Mouse (Mus musculus): ENCODE data around the gene Pbx4.

Gene Pbx4

DNA sequence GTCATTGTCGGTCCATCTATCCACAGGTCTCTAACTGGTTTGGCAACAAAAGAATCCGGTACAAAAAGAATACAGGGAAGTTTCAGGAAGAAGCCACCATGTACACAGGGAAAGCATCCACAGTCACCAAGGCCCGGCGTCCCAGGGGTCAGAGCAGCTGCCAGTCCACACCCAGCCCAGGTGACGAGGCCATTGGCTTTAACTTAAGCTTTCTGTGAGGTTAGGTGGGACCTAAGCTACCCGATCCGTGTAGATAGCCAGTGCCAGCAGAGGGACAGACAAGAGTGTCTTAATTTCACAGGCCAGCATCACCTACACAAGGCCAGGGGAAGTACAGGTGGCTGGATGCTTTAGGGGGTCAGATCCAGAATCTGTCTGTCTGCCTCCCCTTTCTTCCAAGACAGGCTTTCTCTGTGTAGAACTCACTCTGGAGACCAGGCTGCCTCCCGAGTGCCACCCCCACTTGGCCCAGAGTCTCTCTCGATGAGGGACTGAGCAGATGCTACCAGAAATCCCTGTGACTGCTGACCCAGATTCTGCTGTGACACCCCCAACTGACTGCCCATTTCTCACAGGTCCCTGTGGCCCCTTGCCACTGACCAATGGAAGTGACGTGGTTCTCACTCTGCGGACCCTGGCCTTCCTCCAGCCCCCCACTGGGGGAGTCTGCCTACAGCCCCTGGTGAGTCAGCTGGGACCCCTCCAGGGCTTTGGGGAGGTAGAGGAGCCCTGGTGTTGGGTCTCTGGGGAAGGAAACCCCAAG, 37.9 kb downstream of the Pbx4 start:
- DNase-seq (ENCODE audit: extremely low spot score, low spot score), result no peak

DNA sequence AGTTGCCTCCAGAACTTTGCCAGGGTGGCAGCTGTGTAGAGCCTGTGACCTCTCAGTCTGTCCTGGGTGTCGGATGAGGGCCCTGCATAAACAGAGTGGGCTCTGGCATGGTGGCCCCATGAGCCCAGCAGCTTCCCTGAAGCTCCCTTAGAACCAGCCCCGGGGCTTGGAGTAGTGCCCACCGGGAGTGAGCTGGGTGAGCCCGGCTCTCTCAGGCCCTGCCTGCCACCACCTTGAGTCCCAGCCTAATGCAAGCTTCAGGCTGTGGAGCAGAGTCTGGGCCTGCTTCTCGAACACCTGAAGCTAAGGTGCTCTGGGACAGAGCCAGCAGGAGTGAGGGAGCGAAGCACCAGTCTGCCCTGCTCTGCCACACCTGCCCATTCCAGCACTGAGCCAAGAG, 38.6 kb downstream of the Pbx4 start:
- no peak for DNase-seq (ENCODE audit: extremely low spot score, low spot score)

DNA sequence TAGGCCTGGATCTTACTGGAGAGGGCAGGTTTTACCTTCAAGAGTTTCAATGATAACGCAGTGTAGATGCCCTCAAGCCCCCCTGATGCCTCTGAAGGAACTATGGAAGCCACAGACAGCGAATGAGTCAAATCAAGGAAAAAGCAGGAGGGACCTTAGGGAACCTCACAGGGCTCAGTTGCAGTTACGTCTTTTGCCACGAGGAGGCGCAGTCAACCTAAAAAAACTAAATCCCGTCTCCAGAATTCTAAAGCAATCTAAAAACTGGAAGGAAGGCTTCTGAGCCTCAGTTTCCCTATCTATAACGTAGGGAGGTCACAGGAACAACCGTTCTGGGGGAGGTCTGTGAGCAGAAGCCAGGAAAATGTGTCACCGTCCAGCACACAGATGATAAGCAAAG, 41.9 kb downstream of the Pbx4 start:
- DNase-seq (ENCODE audit: extremely low spot score, low spot score), result peak; percentile 74

DNA sequence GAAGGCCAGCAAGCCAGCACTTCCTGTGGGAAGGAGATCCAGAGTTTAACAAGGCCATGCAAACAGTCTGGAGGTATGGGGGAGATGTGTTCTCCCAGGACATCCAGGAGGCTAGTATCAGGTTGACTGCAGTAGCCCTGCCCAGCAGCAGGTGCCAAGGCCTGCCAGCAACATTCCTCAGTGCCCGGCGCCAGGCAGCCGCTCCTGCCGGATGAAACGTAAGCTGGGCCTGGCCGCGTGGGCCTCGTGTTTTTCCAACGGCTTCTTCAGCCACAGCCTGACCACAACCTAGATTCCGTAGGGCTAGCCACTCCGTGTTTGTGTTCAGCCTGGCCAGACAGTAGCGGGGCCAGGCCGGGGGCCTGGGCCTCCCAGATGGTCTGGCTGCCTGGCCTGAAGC, 42.4 kb downstream of the Pbx4 start:
- DNase-seq (ENCODE audit: extremely low spot score, low spot score), result no peak

DNA sequence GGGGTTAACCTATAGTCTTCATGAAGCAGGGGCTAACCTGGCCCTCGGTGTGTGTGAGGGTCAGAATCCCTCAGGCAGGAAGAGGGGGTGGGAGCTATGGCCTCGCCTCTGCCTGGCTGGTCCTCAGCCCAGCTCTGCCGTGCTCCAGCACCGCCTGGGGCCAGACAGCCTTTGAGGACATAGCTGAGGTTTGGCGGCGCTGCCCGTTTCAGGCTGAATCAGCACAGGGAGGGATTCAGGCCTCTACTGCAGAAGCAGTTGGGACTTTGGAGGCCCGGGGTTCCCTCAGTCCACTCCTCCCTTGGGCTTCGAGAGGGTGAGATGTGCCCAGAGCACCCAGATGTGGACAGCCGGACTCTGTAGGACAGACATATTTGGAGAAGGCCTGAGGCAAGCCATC, 43.8 kb downstream of the Pbx4 start:
- DNase-seq (ENCODE audit: extremely low spot score, low spot score), result no peak

DNA sequence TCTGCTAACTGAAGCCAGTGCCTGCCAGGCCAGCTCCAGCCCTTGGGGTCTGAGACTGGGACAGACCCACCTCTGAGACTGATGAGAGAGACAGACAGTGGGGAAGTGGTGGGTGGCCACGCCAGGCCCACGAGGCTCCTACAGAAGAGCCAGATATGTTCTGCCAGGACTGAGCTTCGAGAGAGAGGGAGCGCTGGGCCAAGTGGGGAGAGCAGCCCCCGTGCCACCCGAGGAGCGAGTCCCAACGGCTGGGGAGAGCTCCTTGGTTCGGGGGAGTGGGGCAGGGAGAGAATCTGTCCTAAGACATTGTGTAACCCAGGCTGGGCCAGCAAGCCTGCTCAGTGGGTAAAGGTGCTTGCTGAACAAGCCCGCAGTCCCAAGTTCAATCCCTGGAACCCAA, 44.7 kb downstream of the Pbx4 start:
- DNase-seq (ENCODE audit: extremely low spot score, low spot score), result no peak

DNA sequence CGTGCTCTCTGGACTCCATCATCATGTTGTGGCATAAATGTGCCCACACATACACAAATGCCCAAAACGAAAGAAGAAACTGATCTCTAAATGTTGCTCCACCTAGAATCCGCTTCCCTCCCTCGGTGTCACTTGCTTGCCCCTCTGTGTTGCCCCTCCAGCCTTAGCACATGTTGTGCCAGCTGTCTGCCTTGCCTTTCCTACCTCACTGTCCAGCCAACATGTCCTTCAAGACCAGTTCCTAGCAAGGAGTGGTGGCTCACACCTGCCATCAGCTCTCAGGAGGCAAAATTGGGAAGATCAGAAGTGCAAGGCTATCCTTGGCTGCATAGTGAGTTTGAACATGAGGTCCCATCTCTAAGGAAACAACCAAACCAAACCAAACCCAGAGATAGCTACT, 45.1 kb downstream of the Pbx4 start:
- DNase-seq (ENCODE audit: extremely low spot score, low spot score), result no peak

DNA sequence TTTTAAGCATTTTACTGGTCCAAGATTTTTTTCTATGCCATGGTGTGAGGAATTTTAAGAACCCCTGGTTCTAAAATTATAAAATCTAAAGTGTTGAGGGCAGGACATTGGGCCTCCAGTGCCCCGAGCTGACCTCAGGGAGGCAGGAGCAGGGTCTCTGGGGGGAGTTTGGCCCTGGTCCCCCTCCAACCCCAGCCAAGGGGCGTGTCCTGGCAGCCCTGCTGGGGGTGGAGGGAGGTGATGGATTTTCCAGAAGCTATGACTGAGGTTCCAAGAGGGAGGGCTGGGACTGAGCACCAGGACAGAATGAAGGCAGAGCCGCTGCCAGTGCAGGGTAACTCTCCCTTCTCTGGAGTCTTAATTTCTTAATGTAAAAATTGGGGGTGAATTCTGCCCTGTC, 45.7 kb downstream of the Pbx4 start:
- DNase-seq (ENCODE audit: extremely low spot score, low spot score), result no peak

DNA sequence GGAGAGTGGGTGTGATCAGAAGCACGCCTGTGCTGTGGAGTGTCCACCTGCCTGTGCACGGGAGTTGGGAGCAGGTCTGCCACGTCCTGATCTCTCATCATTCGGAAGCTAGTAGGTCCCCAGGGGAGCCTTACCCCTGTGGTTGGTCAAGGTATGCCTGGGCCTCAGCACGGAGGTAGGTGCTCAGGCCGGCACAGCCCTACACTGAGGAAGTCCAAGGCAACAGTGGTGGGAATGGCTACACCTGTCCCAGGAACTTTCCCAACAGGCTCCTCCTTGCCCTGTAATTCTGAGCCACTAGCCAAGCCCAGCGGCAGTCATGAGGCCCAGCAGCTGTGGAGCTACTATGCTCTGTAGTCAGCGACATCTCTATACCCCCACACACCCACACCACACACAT, 47.4 kb downstream of the Pbx4 start:
- DNase-seq (ENCODE audit: extremely low spot score, low spot score), result no peak

DNA sequence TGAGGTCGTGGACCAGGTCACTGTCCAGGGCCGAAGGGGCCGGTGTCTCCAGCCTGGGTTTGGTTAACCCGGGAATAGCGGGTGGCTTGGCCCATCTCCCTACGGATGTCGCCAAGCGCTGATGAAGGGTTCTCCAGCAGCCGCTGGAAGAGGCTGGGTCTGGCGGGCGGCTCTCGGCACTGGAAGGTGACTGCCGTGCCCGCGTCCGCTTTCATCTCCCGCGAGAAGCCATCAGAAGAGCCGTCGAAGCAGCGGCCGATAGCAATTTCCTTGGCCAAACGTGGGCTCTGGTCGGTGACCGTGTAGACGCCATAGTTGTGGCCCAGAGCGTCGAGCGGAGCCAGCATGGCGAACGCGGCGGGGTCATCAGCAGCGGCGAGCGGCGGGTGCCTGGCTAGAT, 48.5 kb downstream of the Pbx4 start:
- DNase-seq (ENCODE audit: extremely low spot score, low spot score), result no peak

DNA sequence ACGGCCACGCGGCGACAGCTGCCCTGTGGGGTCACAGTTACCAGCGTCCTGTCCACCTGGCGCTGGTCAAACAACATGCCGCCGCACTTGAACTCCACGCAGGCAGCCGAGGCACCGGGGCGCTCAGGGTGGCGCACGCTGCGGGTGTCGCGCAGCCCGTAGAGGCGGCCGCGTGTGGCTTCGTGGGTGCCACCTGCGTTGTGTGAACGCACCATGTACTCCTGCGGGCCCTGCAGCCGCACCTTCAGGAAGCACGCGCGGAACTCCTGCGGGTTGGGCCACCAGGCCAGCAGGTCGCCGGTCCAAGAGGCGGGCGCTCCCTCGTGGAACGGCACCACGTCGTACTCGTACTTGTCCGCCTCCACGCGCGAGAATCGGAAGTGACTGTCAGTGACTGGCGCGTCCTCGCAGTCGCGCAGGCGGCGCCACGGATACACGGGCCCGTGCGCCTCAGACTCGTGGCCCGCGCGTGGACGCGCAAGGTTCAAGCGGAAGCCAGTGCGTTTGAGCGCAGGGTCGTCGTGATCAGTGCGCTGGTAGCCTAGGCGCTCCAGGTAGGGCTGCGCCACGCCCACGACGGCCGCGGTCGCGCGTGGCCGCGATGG, 49.1 kb downstream of the Pbx4 start:
- no peak for DNase-seq (ENCODE audit: extremely low spot score, low spot score)

DNA sequence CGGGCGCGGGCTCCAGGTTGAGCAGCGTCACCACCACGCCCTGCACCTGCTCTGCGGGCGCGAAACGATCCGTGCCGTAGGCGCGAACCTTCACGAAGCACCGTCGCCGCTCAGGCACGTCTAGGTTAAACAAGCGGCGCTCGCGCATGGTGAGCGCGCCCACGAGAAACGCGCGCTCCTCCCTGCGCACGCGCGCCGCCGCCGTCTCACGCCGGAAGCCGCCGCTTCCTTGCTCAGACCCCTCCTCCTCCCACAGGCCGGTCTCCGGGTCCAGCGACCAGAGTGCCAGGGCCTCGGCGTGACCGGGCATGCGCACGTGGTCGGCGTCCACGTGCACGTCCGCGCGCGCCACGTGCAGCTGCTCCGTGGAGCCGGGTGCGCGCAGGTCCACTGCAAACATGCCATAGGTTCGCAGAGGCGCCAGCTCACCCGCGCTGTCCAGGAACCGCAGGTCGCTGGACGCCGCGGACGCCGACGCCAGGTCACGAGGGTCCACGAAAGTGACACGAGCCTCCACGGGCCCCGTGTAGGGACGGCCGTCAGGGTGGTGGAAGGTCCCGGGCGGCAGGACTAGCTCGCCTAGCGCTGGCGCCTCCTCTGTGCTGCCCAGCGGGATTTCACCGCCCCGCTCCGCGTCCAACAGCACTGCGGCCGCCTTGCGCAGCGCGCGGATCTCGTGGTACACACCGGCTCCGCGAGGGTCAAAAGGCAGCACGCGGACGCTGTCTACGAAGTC, 49.9 kb downstream of the Pbx4 start:
- peak; percentile 49 for DNase-seq (ENCODE audit: extremely low spot score, low spot score)

DNA sequence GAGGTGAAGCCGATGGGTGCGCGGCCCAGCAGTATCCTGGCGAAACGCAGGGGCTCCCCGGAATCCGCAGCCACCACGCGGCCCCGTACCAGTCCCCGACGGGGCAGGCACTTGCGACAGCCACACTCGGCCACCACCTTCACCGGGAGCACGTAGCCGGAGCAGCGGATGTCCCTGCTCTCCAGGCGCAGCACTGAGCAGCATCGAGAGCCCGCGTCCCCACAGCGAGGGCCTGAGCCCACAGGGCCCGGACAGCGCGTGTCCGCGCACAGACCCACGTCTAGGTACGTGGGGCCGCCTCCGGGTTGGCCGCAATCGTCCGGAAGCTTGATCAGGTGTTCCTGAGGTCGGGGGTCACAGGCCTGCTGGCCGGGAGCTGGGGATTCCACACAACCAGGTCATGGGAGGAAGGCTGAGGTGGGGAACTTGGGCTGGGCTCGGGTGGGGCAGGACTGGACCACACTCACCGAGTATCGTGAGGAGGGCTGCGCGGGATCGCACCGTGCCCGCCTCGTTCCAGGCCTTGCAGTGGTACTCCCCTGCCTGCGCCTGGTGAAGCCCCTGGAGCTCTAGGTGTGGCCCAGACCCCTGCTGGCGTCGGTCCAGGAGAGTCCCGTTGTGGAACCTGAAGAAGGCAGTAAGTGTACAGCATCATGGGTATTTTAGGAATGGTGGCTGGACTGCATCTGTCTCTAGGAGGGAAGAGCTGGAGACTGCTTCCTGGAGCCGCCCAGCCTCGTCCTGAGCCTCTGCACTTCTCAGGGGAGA, 50.7 kb downstream of the Pbx4 start:
- DNase-seq (ENCODE audit: extremely low spot score, low spot score), result peak; percentile 41

DNA sequence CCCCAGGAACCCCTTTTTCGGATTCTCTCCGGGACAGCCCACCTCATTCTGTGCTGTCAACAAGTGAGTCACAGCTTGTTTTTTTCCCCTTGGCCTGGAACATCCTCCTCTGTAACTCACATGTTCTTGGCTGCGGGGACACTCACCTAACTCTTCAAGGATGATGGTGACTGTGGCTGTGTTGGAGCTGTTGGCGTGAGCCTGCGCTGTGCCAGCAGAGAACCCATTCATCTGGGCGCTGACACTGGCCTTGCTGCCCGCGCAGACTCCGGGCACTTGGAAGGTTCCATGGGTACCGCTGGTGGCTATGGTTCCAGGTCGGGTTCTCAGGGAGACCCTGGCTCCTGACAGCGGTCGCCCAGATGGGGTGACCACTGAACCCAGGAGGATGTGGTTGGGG, 51.9 kb downstream of the Pbx4 start:
- DNase-seq (ENCODE audit: extremely low spot score, low spot score), result no peak

DNA sequence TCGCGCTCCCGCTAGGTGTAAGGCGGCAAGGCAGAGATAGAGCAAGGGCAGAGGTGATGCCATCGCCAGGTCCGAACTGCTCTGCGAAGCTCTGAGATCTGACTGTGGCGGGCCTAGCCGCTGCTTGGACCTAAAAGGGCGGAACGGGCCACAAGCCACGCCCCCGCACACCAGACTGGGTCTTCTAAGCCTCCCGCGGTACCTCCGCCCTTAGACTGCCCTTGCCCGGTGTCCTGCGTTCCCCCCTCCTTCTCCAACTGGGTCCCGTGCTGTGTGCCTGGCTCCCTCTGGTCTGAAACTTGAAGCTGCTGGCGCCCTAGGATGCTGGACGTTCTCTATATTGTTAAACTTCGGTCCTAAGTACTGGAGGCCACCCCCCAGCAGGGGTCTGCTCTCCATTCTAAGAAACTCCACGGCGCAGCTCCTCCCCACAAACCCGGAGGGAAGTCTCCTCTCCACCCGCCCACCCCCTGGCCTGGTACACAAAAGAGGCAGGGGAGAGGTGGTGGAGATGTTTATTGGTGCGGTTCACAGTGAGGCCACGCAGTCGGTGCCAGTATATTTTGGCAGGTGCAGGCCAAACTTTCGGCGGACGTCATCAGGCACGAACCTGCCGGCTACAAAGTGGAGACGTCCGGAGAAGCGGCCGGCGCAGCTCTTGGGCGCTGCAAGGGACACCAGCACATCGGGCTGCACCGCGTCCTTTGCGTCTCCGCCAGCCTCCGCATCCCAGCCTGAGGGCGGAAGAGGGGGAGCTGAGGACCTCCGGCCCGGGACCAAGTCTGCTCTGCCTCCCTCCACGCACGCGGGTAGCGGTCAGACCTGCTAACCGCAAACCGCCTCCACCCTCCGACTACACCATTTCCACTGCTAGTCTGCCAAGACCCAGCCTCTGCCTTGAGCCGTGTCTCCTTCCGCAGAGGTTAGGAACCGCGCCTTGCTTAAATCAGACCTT, 55.3 kb downstream of the Pbx4 start, which contains the start of gene Cilp2:
TSS of gene Cilp2 (minus strand) at position 399 of the 955 bp plus-strand sequence.
- peak; percentile 55 for DNase-seq (ENCODE audit: extremely low spot score, low spot score)

DNA sequence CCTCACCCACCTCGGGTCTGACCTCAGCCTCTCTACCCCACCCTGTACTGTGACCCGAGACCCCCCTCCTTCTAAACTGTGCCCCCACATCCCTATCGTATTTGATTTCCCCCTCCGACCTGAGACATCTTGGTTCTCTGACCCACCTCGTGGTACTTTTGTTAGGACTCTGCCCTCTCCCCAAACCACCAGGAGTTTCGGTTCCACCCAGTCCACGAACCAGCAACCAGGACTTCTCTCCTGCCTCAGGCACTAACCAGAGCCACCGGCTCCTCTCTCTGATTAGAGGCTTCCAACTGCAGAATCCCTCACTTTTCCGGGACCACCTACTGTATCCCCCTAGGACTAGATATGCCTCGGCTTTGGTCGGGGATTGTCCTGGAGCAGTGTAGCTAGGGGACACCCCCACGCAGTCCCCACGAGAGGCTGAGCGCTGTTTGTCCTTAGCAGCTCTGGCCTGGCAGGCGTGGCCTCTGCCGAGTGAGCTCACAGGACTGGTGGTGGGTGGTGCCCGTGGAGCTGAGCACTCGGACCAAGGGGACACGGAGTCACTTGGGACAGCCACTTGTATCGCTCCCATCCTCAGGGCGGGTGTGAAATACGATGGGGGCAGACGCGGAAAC, 56.1 kb downstream of the Pbx4 start:
- DNase-seq (ENCODE audit: extremely low spot score, low spot score), result peak; percentile 49

DNA sequence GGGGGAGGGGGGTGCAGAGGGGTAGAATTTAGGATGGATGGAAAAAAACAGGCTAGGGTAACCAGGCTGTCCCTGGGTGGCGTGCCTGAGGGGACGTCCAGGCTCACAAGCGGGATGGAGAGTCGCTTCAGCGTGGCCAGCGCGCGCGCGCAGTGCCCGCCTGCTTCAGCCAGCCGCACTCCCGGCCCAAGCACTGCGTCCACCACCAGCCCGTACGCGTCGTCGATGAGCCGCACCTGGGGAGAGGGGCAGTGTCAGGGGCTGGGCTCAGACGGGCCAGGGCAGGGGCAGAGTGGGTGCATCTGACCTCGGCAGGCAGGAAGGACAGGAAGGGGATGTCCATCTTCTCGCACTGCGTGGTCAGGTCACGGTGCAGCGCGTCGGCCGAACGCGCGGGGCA, 56.6 kb downstream of the Pbx4 start:
- no peak for DNase-seq (ENCODE audit: extremely low spot score, low spot score)

DNA sequence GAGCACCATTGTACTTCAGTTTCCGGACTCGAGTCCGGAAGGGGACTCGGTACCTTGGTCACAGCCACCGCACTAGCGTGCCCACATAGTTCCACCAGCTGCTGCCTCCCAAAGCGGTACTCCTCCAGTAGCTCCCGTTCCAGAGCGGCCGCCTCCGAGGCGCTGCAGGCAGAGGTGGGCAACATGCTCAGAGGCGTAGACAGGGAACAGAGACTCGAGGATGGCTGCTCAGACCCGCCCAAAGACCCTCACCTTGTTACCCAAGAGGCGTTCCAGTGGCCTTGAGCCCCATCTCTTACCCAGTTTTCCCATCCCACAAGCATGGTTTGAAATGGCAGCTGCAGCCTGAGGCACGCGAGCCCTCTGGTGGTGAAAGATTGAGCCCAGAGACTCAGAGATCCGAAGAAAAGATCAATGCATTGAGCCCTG, 58.5 kb downstream of the Pbx4 start:
- DNase-seq (ENCODE audit: extremely low spot score, low spot score), result peak; percentile 62

DNA sequence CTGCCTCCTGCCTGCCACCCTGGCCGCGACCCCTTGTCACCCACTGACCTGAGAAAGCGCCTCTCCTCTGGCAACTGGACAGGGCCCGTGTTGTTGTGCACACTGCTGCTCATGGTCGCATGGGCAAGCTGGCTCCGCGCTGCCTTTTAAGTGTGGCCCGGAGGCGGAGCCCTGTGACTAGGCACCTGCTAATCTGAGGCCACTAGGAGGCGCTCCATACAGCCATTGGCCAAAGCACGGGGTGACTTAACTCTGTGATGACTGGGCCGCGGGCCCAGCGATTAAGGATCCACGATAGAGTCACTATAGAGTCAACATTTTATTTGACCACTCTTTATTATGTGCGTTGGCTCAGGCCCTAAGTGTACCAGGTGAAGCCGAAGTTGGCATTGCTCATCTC, 61.6 kb downstream of the Pbx4 start:
- peak; percentile 53 for DNase-seq (ENCODE audit: extremely low spot score, low spot score)

DNA sequence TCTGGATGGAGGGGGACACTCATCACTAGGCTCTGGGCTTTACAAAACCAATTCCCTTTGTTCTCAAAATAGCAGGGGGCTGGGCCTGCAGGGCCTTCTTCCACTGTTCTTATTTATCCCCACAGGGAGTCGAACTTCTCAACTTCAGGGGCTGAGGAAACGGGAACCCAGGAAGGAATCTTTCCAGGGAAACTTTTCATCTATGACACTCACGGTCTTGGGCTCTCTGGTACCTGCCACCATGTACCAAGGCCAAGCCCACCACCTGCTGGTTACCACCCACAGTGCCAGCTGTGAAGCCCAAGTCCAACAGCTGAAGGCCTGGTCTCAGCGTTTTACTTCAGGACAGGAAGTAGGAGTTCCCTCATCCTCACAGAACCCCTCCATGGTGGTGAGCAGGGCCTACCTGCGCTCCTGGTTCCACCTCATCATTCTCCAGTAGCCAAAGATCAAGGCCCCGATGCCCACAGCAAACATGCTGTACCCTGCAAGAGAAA, 62.6 kb downstream of the Pbx4 start:
- DNase-seq (ENCODE audit: extremely low spot score, low spot score), result no peak

All from neural tube, embryonic 10.5 days (tissue).